Mouse (Mus musculus) kidney, embryonic 16.5 days (tissue): ENCODE measurements around the gene Myo5a. TPM values are rescaled to one million over a fixed set of nuclear protein-coding genes. Genes with fewer than 3 reads are reported as not detected.

Experiments
- ATAC-seq: fragments of 200-750 bp; cut with Nextera tagmentation; 2 replicates; pipeline ENCODE4 v1.8.0; 2017; ENCODE audit warnings: moderate TSS enrichment; ENCODE audit not compliant: low FRiP score, low TSS enrichment
- H3K27ac ChIP-seq: fragments of 300-500 bp; sonication (generic); 2 replicates; pipeline ENCODE4 v1.5.1; 2014; ENCODE audit warnings: low read length
- H3K27me3 ChIP-seq: fragments of 300-500 bp; sonication (generic); 2 replicates; pipeline ENCODE4 v1.6.1; 2014; ENCODE audit warnings: low read length, control low read depth, mixed read lengths; ENCODE audit not compliant: insufficient read depth
- H3K36me3 ChIP-seq: fragments of 300-500 bp; sonication (generic); 2 replicates; pipeline ENCODE4 v1.6.1; 2014; ENCODE audit warnings: low read length, control low read depth, mixed read lengths; ENCODE audit not compliant: insufficient read depth
- H3K4me1 ChIP-seq: fragments of 300-500 bp; sonication (generic); 2 replicates; pipeline ENCODE4 v1.6.1; 2014; ENCODE audit warnings: low read length, control low read depth, mixed read lengths; ENCODE audit not compliant: insufficient read depth
- H3K4me2 ChIP-seq: fragments of 300-500 bp; sonication (generic); replicated peaks from 2 replicates; pipeline ENCODE4 v1.6.1; 2014; ENCODE audit warnings: low read depth, low read length
- H3K4me3 ChIP-seq: fragments of 300-500 bp; sonication (generic); 2 replicates; pipeline ENCODE4 v1.5.1; 2014; ENCODE audit warnings: mild to moderate bottlenecking, low read length
- H3K9ac ChIP-seq: fragments of 300-500 bp; sonication (generic); replicated peaks from 2 replicates; pipeline ENCODE4 v1.6.1; 2014; ENCODE audit warnings: low read length
- H3K9me3 ChIP-seq: fragments of 300-500 bp; sonication (generic); 2 replicates; pipeline ENCODE4 v1.6.1; 2016; ENCODE audit warnings: low read length, control low read depth
- WGBS: fragments of 180-500 bp; shearing (Covaris S2); extraction: QIAGEN DNeasy Blood & Tissue Kit; methylation state at CpG from one replicate; pipeline ENCODE4 v1.1.7; 2014; 5-methylcytosine and 5-hydroxymethylcytosine counted together
- polyA plus RNA-seq: library from polyadenylated mRNA; unstranded; fragments of >200 nt; fragmentation: Nextera tagmentation; extraction: Ambion mirVana; gene quantifications from 2 replicates; pipeline ENCODE4 v1.2.1, GENCODE M21; 2015

The Myo5a gene
- polyA plus RNA-seq, 1 experiment from 2014 or later: 9.8 TPM

DNA sequence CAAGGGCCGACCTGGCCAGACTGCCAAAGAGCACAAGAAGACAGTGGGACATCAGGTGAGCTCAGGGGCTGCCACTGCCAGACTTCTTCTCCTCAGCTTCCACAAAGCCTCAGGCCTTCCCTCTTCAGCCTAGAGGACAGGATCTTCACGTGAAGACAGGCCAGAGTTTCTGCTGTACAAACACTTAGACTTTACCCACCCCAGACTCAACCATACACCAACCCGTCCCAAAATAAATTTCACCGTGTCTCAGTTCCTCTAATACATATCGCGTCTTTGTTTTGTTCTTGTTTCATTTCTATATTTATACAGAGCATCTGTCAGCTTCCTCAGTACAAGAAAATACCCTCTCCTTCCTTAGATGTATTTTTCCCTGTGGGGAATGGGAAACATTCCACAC is 89.7 kb downstream of the Myo5a start:
- Histone ChIP-seq H3K36me3 (peaks cover 8% of the 10 kb centered on the region; the same call in 1 of the 2 replicates), H3K27ac (no peak overlapping the region), H3K4me2 (no peak overlapping the region), H3K9ac (no peak overlapping the region), H3K4me3 (no peak overlapping the region), H3K4me1 (no peaks in the 10 kb centered on the region), H3K9me3 (no peaks in the 10 kb centered on the region), H3K27me3 (no peaks in the 10 kb centered on the region)
- WGBS: 82% methylated on average over 6 of the region's 6 CpGs
- no peak for ATAC-seq

DNA sequence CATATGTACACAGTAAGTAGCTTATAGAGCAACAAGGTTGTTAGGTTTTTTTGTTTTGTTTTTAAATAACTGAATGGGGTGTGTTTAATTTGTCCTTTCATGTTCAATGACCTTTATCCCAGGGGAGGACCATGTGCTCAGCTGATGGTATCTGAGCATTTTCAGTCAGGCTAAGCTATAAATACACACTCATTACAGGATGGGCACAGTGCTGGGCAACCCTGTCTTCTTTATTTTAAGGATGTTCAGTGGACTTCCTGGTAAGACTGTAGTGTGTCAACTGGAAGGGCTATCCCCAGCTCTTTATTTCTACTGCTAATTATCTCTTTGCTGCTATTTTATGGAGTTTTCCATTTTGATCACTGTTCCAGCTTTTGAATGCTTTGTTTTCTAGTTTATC is 92.8 kb downstream of the Myo5a start:
- ATAC-seq: no peak
- no peak overlapping the region for H3K4me2 ChIP-seq
- H3K9ac ChIP-seq: no peak overlapping the region
- H3K9me3 ChIP-seq: no peaks in the 10 kb centered on the region
- no peaks in the 10 kb centered on the region for H3K27me3 ChIP-seq
- H3K27ac ChIP-seq: no peak overlapping the region
- H3K4me3 ChIP-seq: no peak overlapping the region
- H3K4me1 ChIP-seq: no peaks in the 10 kb centered on the region
- peaks cover 4% of the 10 kb centered on the region; the same call in 1 of the 2 replicates for H3K36me3 ChIP-seq

DNA sequence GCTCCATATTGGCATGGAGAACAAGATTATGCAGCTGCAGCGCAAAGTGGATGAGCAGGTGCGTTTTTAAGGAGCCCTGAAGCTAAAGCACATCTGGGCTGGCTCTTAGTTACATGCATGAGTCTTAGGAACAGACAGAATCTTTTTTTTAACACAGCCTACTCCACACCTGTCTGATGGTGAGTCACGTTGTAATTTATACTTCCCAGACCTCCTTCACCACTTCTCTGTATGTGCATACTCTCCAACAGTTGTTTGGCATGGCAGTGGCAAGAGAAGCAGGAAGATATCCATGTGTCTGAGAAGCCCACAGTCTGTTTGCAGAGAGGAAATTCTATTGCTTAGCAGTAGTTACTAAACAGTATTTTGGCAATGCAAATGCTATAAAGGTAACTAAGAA is 100.9 kb downstream of the Myo5a start:
- Histone ChIP-seq H3K27ac (no peak overlapping the region), H3K36me3 (0 out of 2 replicates have a peak, but pooled peaks cover 15% of the 10 kb centered on the region), H3K9me3 (no peaks in the 10 kb centered on the region), H3K27me3 (no peaks in the 10 kb centered on the region), H3K4me3 (no peak overlapping the region), H3K4me2 (no peak overlapping the region), H3K4me1 (no peaks in the 10 kb centered on the region), H3K9ac (no peak overlapping the region)
- 87% methylated on average over 3 of the region's 3 CpGs for WGBS
- no peak for ATAC-seq

DNA sequence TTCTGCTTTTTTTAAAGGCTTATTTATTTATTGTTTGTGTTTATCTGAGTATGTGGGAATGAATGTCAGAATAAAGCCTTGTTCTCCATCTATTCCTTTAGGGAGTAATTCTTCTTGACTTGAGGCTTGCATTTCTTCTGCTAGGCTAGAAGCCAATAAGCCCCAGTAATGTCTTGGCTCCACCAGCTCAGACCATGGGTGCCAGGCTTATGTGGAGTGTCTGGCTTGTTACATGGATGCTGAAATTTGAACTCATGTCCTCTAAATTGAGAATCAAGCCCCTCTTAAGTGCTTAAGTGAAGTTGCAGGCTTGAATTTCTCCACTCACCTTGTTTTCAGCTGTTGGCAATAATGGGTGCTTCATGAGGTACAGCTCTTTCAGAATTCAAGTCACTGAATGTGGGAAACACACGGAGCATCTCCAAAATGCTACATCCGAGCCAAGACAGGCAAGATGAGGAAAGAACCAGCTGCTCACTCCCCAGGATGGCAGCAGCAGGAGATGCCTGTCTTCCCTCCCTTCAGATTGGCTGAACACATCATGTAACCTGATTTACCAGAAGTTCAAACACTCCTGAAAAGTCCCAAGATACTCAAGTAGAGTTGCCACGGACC is 116.9 kb downstream of the Myo5a start:
- ATAC-seq: no peak
- 79% methylated on average over 3 of the region's 3 CpGs for WGBS
- Histone ChIP-seq H3K27me3 (no peaks in the 10 kb centered on the region), H3K36me3 (peaks cover 5% of the 10 kb centered on the region), H3K9me3 (no peaks in the 10 kb centered on the region), H3K4me1 (no peaks in the 10 kb centered on the region), H3K4me3 (no peak overlapping the region), H3K27ac (no peak overlapping the region), H3K9ac (no peak overlapping the region), H3K4me2 (no peak overlapping the region)

DNA sequence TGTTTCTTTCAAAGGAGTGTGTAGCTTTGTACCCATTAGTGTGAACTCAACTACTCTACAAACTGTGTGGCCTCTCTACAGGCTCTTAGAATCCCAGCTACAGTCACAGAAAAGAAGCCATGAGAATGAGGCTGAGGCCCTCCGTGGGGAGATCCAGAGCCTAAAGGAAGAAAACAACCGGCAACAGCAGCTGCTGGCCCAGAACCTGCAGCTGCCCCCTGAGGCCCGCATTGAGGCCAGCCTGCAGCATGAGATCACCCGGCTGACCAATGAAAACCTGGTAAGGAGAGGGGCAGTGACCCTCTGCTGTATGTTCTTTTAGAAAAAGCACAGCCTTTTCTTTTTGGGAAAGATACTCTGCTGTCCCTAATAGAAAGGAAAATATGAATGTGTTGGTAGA is 123.0 kb downstream of the Myo5a start:
- H3K4me2 ChIP-seq: no peak overlapping the region
- no peaks in the 10 kb centered on the region for H3K4me1 ChIP-seq
- H3K9me3 ChIP-seq: no peaks in the 10 kb centered on the region
- peaks cover 5% of the 10 kb centered on the region; the same call in 1 of the 2 replicates for H3K36me3 ChIP-seq
- H3K27ac ChIP-seq: no peak overlapping the region
- no peak for ATAC-seq
- H3K4me3 ChIP-seq: no peak overlapping the region
- WGBS: 58% methylated on average over 4 of the region's 4 CpGs
- H3K9ac ChIP-seq: no peak overlapping the region
- H3K27me3 ChIP-seq: no peaks in the 10 kb centered on the region

DNA sequence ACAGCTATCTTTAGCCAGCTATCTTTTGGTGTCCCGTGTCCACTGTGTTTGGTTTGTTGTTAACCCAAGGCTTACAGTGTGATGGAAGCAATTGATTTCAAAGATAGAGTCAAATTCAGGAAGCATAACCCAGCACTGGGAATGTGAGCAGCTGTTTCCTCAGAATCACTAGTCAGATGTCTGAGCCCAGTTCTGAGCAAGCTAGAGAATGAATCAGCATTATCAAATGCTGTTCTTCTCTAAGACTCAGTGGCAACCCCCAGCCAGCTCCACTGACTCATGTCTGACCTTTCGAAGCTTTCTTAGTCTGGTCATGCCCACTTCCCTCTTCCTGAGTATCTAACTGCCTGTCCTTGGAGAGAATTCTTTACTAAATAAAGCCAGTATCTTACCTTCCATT is 125.5 kb downstream of the Myo5a start:
- Histone ChIP-seq H3K4me2 (no peak overlapping the region), H3K4me1 (no peaks in the 10 kb centered on the region), H3K27ac (no peak overlapping the region), H3K4me3 (no peak overlapping the region), H3K36me3 (peaks cover 7% of the 10 kb centered on the region; the same call in 1 of the 2 replicates), H3K9ac (no peak overlapping the region), H3K27me3 (no peaks in the 10 kb centered on the region), H3K9me3 (no peaks in the 10 kb centered on the region)
- 66% methylated on average over 2 of the region's 2 CpGs for WGBS
- ATAC-seq: no peak

DNA sequence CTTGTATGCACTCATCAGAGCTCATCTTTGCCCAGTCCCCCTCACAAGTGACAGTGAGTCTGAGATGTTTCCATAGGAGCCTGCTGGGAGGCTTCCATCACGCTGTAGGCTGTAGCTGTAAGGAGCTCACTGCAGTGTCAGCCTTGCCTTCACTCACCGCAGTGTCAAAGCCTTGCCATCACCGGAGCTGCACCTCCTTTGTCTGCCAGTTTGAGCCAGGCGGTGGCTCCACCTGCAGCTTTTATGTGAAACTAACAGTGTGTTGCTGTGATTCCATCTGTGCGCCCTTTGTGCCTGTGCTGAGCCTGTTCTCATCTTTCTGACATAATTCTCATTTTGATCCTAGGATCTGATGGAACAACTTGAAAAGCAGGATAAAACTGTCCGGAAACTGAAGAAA is 126.5 kb downstream of the Myo5a start:
- Histone ChIP-seq H3K9ac (no peak overlapping the region), H3K27ac (no peak overlapping the region), H3K4me1 (no peaks in the 10 kb centered on the region), H3K4me3 (no peak overlapping the region), H3K4me2 (no peak overlapping the region), H3K36me3 (peaks cover 12% of the 10 kb centered on the region), H3K27me3 (no peaks in the 10 kb centered on the region), H3K9me3 (no peaks in the 10 kb centered on the region)
- no peak for ATAC-seq
- 70% methylated on average over 6 of the region's 6 CpGs for WGBS

DNA sequence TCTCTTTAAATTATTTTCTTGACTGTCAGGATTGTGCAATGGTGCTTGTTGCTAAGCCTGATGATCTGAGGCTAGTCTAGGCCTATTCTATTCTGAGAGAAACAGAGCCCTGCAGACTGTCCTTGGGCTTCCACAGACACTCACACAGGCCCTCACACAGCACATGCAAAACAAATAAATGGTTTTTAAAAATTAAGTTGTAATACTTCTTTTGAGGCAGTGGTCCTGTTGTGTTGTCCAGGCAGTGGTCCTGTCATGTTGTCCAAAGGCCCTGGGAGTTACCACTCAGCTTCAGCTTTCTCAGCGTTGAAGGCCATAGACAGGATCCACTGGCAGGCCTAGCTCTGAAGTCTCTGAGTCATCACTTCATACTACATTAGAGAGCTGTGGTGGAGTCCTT is 130.7 kb downstream of the Myo5a start:
- H3K4me1 ChIP-seq: no peaks in the 10 kb centered on the region
- no peak overlapping the region for H3K27ac ChIP-seq
- no peak overlapping the region for H3K4me2 ChIP-seq
- H3K9me3 ChIP-seq: no peaks in the 10 kb centered on the region
- H3K4me3 ChIP-seq: no peak overlapping the region
- no peak for ATAC-seq
- H3K27me3 ChIP-seq: no peaks in the 10 kb centered on the region
- peaks cover 21% of the 10 kb centered on the region for H3K36me3 ChIP-seq
- WGBS: 93% methylated on average over 1 of the region's 1 CpGs
- H3K9ac ChIP-seq: no peak overlapping the region

DNA sequence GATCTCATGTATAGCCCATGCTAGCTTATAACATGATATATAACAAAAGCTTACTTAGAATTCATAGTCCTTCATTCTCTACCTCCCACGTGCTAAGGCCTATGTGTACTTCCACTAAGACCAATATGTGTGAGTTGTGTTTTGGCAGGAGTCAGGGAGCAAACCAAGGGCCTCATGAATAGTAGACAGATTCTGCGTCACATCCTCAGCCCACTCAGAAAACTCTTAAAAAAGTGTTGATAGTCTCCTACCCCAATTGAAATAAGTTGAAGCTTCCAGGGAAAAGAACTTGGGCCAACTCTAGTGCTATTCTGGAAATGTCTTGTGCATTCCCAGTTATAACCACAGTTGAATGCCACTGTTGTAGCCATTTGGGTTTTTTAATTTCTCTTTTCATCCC is 131.2 kb downstream of the Myo5a start:
- no peak overlapping the region for H3K4me2 ChIP-seq
- H3K4me1 ChIP-seq: no peaks in the 10 kb centered on the region
- H3K9ac ChIP-seq: no peak overlapping the region
- H3K27me3 ChIP-seq: no peaks in the 10 kb centered on the region
- no peak overlapping the region for H3K4me3 ChIP-seq
- ATAC-seq: no peak
- 92% methylated on average over 2 of the region's 2 CpGs for WGBS
- H3K27ac ChIP-seq: no peak overlapping the region
- peaks cover 21% of the 10 kb centered on the region for H3K36me3 ChIP-seq
- no peaks in the 10 kb centered on the region for H3K9me3 ChIP-seq

DNA sequence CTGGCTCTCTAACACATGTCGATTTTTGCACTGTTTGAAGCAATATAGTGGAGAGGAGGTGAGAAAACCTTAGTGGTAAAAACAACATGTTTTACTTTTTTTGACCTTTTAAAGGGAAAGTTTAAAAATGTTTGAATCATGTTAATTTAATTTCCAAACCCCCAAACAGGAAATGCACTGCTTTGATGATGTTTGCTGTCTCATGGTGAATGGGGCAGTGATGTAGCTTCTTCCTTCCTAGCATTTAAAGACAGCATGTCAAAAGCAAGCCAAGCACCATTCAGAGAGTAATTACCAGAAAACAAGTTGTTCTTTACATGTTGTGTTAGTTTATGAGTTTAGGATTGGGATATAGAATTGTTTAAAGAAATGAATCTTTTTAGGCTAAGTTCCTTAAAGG is 138.4 kb downstream of the Myo5a start:
- 71% methylated on average over 1 of the region's 1 CpGs for WGBS
- H3K9me3 ChIP-seq: no peaks in the 10 kb centered on the region
- H3K4me3 ChIP-seq: no peak overlapping the region
- no peak overlapping the region for H3K27ac ChIP-seq
- ATAC-seq: no peak
- peaks cover 19% of the 10 kb centered on the region for H3K36me3 ChIP-seq
- no peaks in the 10 kb centered on the region for H3K27me3 ChIP-seq
- no peak overlapping the region for H3K4me2 ChIP-seq
- H3K4me1 ChIP-seq: no peaks in the 10 kb centered on the region
- H3K9ac ChIP-seq: no peak overlapping the region
